Mouse (Mus musculus) lung, adult 2 months (tissue): ENCODE measurements around the gene Iqcm.

ENCODE experiments used
- CTCF ChIP-seq: fragments of 200-500 bp; IDR thresholded peaks from 2 replicates; pipeline ENCODE4 v1.5.1; 2011; ENCODE audit warnings: mild to moderate bottlenecking, low read length, control low read depth; ENCODE audit not compliant: insufficient read depth
- POLR2A ChIP-seq: fragments of 200-500 bp; IDR thresholded peaks from 2 replicates; pipeline ENCODE4 v1.6.1; 2011; ENCODE audit warnings: low read depth, mild to moderate bottlenecking, control low read depth, low read length, borderline replicate concordance; ENCODE audit errors: extremely low read depth

GRCm38 (mm10) chr8:75828468-75829132, 380.1 kb downstream of the Iqcm start:
- TF ChIP-seq POLR2A (no peak), CTCF (no peak)
